Mouse (Mus musculus): ENCODE data around the gene Afg3l1. TPM values are rescaled to one million over a fixed set of nuclear protein-coding genes. Genes with fewer than 3 reads are reported as not detected.
"Not testable (repeated sequence)": the region's sequence is repeated elsewhere in the genome, so short reads cannot be mapped to it uniquely, and the experiment has no call there.

The Afg3l1 gene
- polyA plus RNA-seq, 1 experiment from 2014 or later, result 63.4 TPM

- peak; percentile 98 for TF ChIP-seq CTCF (IDR thresholded peaks at IDR 0.05)
- ChIA-PET POLR2A (no interaction called here), CTCF (interaction anchor here (0.8 to 2.0 kb wide), 11 partner anchors 9 to 72 kb away, joined by 3 to 7 read pairs (median 4); partner anchors contain the start of genes Mc1r, Tcf25 and Tubb3)
- DNase-seq (ENCODE audit: low read depth, low spot score) (peak; percentile 84), ATAC-seq (peak; percentile 85)
- H3K27me3 ChIP-seq, result peaks cover 5% of the 10 kb centered on the region
- in situ Hi-C loops (cut with MboI; ENCODE audit: low pct_unique_long_range_greater_than_20kb), result no loop called here
Observed at GRCm38 (mm10) chr8:123442871-123443575, 34.7 kb upstream of the Afg3l1 start.

- TF ChIP-seq CTCF (IDR thresholded peaks at IDR 0.05), result no peak
- ATAC-seq (no peak), DNase-seq (ENCODE audit: low read depth, low spot score) (no peak)
- CTCF ChIA-PET, result interaction anchor here (0.8 to 2.0 kb wide), 10 partner anchors 9 to 71 kb away, joined by 3 to 7 read pairs (median 4); partner anchors contain the start of genes Mc1r, Tcf25 and Tubb3
- in situ Hi-C loops (cut with MboI; ENCODE audit: low pct_unique_long_range_greater_than_20kb), result no loop called here
- POLR2A ChIA-PET, result interaction anchor here (0.5 to 0.9 kb wide), 2 partner anchors 12 to 31 kb away, joined by 3 read pairs; no protein-coding TSS in a partner anchor
- H3K27me3 ChIP-seq, result peaks cover 3% of the 10 kb centered on the region
Observed at GRCm38 (mm10) chr8:123443576-123443921, 34.2 kb upstream of the Afg3l1 start.

GRCm38 (mm10) chr8:123444131-123444530 lies 33.6 kb upstream of the Afg3l1 start:
- H3K27me3 ChIP-seq, result no peaks in the 10 kb centered on the region
- DNase-seq (ENCODE audit: low read depth, low spot score) (no peak), ATAC-seq (no peak)
- TF ChIP-seq CTCF (IDR thresholded peaks at IDR 0.05), result no peak
- CTCF ChIA-PET, result interaction anchor here (1.3 to 1.4 kb wide), 2 partner anchors 10 to 70 kb away, joined by 3 to 4 read pairs; partner anchors contain the start of gene Tcf25
- in situ Hi-C loops (cut with MboI; ENCODE audit: low pct_unique_long_range_greater_than_20kb), result no loop called here
- POLR2A ChIA-PET, result interaction anchor here (0.5 to 0.9 kb wide), 2 partner anchors 11 to 31 kb away, joined by 3 read pairs; no protein-coding TSS in a partner anchor

- CTCF ChIA-PET, result no interaction called here
- in situ Hi-C loops (cut with MboI; ENCODE audit: low pct_unique_long_range_greater_than_20kb), result no loop called here
- TF ChIP-seq CTCF (IDR thresholded peaks at IDR 0.05), result no peak
- ATAC-seq (no peak), DNase-seq (ENCODE audit: low read depth, low spot score) (no peak)
- no peaks in the 10 kb centered on the region for H3K27me3 ChIP-seq
- POLR2A ChIA-PET, result no interaction called here
Observed at GRCm38 (mm10) chr8:123445981-123446380, 31.7 kb upstream of the Afg3l1 start.

- TF ChIP-seq CTCF (IDR thresholded peaks at IDR 0.05), result no peak
- no peak for ATAC-seq
- CTCF ChIA-PET, result no interaction called here
- in situ Hi-C loops (cut with MboI; ENCODE audit: low pct_unique_long_range_greater_than_20kb), result no loop called here
- no peaks in the 10 kb centered on the region for H3K27me3 ChIP-seq
- DNase-seq (ENCODE audit: low read depth, low spot score), result no peak
- POLR2A ChIA-PET, result no interaction called here
Observed at GRCm38 (mm10) chr8:123446799-123447198, 30.9 kb upstream of the Afg3l1 start.

GRCm38 (mm10) chr8:123450783-123451182 lies 26.9 kb upstream of the Afg3l1 start:
- POLR2A ChIA-PET, result no interaction called here
- in situ Hi-C loops (cut with MboI; ENCODE audit: low pct_unique_long_range_greater_than_20kb), result no loop called here
- no peak for ATAC-seq
- no peak for DNase-seq (ENCODE audit: low read depth, low spot score)
- H3K27me3 ChIP-seq, result no peaks in the 10 kb centered on the region
- CTCF ChIA-PET, result no interaction called here
- TF ChIP-seq CTCF (IDR thresholded peaks at IDR 0.05), result no peak

- POLR2A ChIA-PET; H3K27me3 ChIP-seq; ATAC-seq; DNase-seq (ENCODE audit: low read depth, low spot score); in situ Hi-C loops (cut with MboI; ENCODE audit: low pct_unique_long_range_greater_than_20kb): not testable (repeated sequence)
- CTCF ChIA-PET, result interaction anchor here (1.3 kb wide), 1 partner anchor 9 kb away, joined by 5 read pairs; no protein-coding TSS in a partner anchor
Observed at GRCm38 (mm10) chr8:123451747-123452146, 26.0 kb upstream of the Afg3l1 start.

- no peak for TF ChIP-seq CTCF (IDR thresholded peaks at IDR 0.05)
- ATAC-seq (no peak), DNase-seq (ENCODE audit: low read depth, low spot score) (no peak)
- H3K27me3 ChIP-seq, result no peaks in the 10 kb centered on the region
- ChIA-PET POLR2A (no interaction called here), CTCF (interaction anchor here (1.3 kb wide), 1 partner anchor 9 kb away, joined by 5 read pairs; no protein-coding TSS in a partner anchor)
- in situ Hi-C loops (cut with MboI; ENCODE audit: low pct_unique_long_range_greater_than_20kb), result no loop called here
Observed at GRCm38 (mm10) chr8:123452149-123452548, 25.6 kb upstream of the Afg3l1 start.

GRCm38 (mm10) chr8:123453291-123453690 lies 24.4 kb upstream of the Afg3l1 start:
- H3K27me3 ChIP-seq, result no peaks in the 10 kb centered on the region
- ChIA-PET CTCF (interaction anchor here (1.0 kb wide), 1 partner anchor 10 kb away, joined by 3 read pairs; no protein-coding TSS in a partner anchor), POLR2A (no interaction called here)
- ATAC-seq (no peak), DNase-seq (ENCODE audit: low read depth, low spot score) (no peak)
- no peak for TF ChIP-seq CTCF (IDR thresholded peaks at IDR 0.05)
- in situ Hi-C loops (cut with MboI; ENCODE audit: low pct_unique_long_range_greater_than_20kb), result no loop called here

GRCm38 (mm10) chr8:123453951-123454350 lies 23.8 kb upstream of the Afg3l1 start:
- in situ Hi-C loops (cut with MboI; ENCODE audit: low pct_unique_long_range_greater_than_20kb), result no loop called here
- no peak for TF ChIP-seq CTCF (IDR thresholded peaks at IDR 0.05)
- ChIA-PET POLR2A (no interaction called here), CTCF (interaction anchor here (1.0 to 1.1 kb wide), 2 partner anchors 10 to 12 kb away, joined by 3 read pairs; no protein-coding TSS in a partner anchor)
- ATAC-seq, result no peak
- no peak for DNase-seq (ENCODE audit: low read depth, low spot score)
- no peaks in the 10 kb centered on the region for H3K27me3 ChIP-seq

GRCm38 (mm10) chr8:123454559-123454958 lies 23.1 kb upstream of the Afg3l1 start:
- in situ Hi-C loops (cut with MboI; ENCODE audit: low pct_unique_long_range_greater_than_20kb), result no loop called here
- no peak for TF ChIP-seq CTCF (IDR thresholded peaks at IDR 0.05)
- ChIA-PET POLR2A (no interaction called here), CTCF (interaction anchor here (1.0 to 1.1 kb wide), 2 partner anchors 11 kb away, joined by 3 read pairs; no protein-coding TSS in a partner anchor)
- no peak for DNase-seq (ENCODE audit: low read depth, low spot score)
- H3K27me3 ChIP-seq, result no peaks in the 10 kb centered on the region
- no peak for ATAC-seq

Measured in Patski (cell line).